Comparison of ENCODE assay signal across 13 mouse cellular contexts in genomic region chr2:152074521-152074920, GRCm38 (mm10). TPM values are rescaled to one million over a fixed set of nuclear protein-coding genes. Genes with fewer than 3 reads are reported as not detected.
DNase-seq lines count a peak whose midpoint lies in the region; ATAC-seq lines count a peak whose summit lies in the region.
"Had no signal": no experiment of that assay in that cellular context is flagged by ENCODE, and none has a peak within 500 bp of the region (broad histone marks: within the 10 kb centered on the region; RNA-seq: fewer than 3 reads in every experiment).

No protein-coding gene starts in this region.

- peak; percentile 62 to 72 for DNase-seq in cerebellum, postnatal 10 days
- DNase-seq in heart, adult 11 months: peak; percentile 73
- DNase-seq in heart, adult 8-10 months (ENCODE audit: low spot score): no peak
- DNase-seq: adrenal gland, adult 2 months; adrenal gland, postnatal 10 days; adrenal gland, postnatal 25 days; cerebellum, adult 8-10 months; embryo, embryonic 11 days had no signal

- no peak for ATAC-seq in cerebellum, adult (ENCODE audit: insufficient number of reproducible peaks, low FRiP score, low TSS enrichment)
- ATAC-seq: forebrain, embryonic 14.5 days; forebrain, embryonic 16.5 days had no signal

RNA-seq across cellular contexts. Expression of gene Scrt2, which starts 6.8 kb away (rescaled TPM):
- total RNA-seq in heart, adult 8-10 months (2022): not detected
- total RNA-seq: common myeloid progenitor, adult 5-6 weeks; MEL had no signal

RNA-seq across cellular contexts. Expression of gene Srxn1, which starts 30.8 kb away (rescaled TPM):
- total RNA-seq in heart, adult 8-10 months (2022): 10 to 100 TPM; 19.5 to 33.1 (median 28.9) TPM
